In the genomic region with DNA sequence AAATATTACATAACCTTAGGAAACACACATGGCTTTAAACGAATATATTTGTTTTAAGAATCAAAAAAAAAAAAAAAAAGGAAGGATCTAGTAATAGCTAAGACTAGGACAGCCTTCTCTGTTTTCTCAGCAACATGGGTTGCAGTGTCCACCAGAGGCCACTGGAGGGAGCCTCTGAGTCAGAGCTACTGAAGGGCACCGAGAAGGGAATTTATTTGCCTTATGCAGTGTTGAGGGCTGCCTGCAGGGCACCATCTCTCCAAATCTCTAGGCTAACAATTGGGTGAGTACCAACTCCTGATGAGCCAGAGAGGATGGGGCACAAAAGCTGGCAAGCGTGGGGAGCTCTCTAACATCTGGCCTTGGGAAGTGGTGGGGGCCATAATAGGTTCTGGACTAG, we compare ENCODE assay signal across 8 mouse cellular contexts. TPM values are rescaled to one million over a fixed set of nuclear protein-coding genes. Genes with fewer than 3 reads are reported as not detected.
DNase-seq lines count a peak whose midpoint lies in the region; ATAC-seq and TF ChIP-seq lines count a peak whose summit lies in the region.

No protein-coding gene starts in this region.

- DNase-seq in NIH3T3 (ENCODE audit: low read depth): peak; percentile 88
- DNase-seq in cerebellum, adult 2 months: peak; percentile 47 to 70
- peak; percentile 86 for DNase-seq in hindbrain, embryonic 11.5 days (ENCODE audit: low spot score)
- peak; percentile 81 for DNase-seq in layer of hippocampus, adult 9-11 months
- DNase-seq in lung, postnatal 25 days (ENCODE audit: low spot score): peak; percentile 83
- peak; percentile 85 for DNase-seq in retina, embryonic 14.5 days (ENCODE audit: low spot score)
- peak; percentile 74 for DNase-seq in thymus, postnatal 25 days

- TF ChIP-seq CTCF in cerebellum, adult 2 months (IDR thresholded peaks at IDR 0.05; ENCODE audit: borderline replicate concordance, insufficient read depth, low read depth, low read length): peak; percentile 79

- no peak overlapping the region for H3K9ac ChIP-seq in hindbrain, embryonic 11.5 days (ENCODE audit: low read depth, low read length)

- no peak overlapping the region for H3K4me3 ChIP-seq in cerebellum, adult 2 months (replicated peaks; ENCODE audit: insufficient read depth, low read depth, low read length)
- no peak overlapping the region for H3K4me3 ChIP-seq in hindbrain, embryonic 11.5 days (ENCODE audit: low read depth, low read length)

- H3K4me2 ChIP-seq in hindbrain, embryonic 11.5 days (replicated peaks; ENCODE audit: low read depth, low read length): no peak overlapping the region

- peak; percentile 88 for ATAC-seq in frontal cortex, adult (ENCODE audit: low TSS enrichment)
- peak; percentile 68; the same call in 1 of the 2 replicates for ATAC-seq in hindbrain, embryonic 11.5 days (ENCODE audit: low FRiP score)

- H3K27ac ChIP-seq in cerebellum, adult 2 months (ENCODE audit: insufficient read depth, low read length): no peak overlapping the region
- H3K27ac ChIP-seq in hindbrain, embryonic 11.5 days (ENCODE audit: low read depth, low read length): no peak overlapping the region

- no peaks in the 10 kb centered on the region for H3K27me3 ChIP-seq in cerebellum, adult 2 months (ENCODE audit: control insufficient read depth, insufficient read depth, low read length)
- no peaks in the 10 kb centered on the region for H3K27me3 ChIP-seq in hindbrain, embryonic 11.5 days (ENCODE audit: control insufficient read depth, insufficient read depth, low read length)

- H3K36me3 ChIP-seq in hindbrain, embryonic 11.5 days (ENCODE audit: control insufficient read depth, insufficient read depth, low read length): no peaks in the 10 kb centered on the region

- TF ChIP-seq POLR2A in cerebellum, adult 2 months (IDR thresholded peaks at IDR 0.05; ENCODE audit: borderline replicate concordance, insufficient read depth, low read length): no peak

- 9% methylated on average over 3 of the region's 3 CpGs for WGBS in cerebellum, adult 2 months
- WGBS in hindbrain, embryonic 11.5 days: 19% methylated on average over 3 of the region's 3 CpGs

- H3K4me1 ChIP-seq in cerebellum, adult 2 months (ENCODE audit: control insufficient read depth, insufficient read depth, low read length): 0 out of 2 replicates have a peak, but pooled peaks cover 3% of the 10 kb centered on the region
- H3K4me1 ChIP-seq in hindbrain, embryonic 11.5 days (replicated peaks; ENCODE audit: control insufficient read depth, insufficient read depth, low read length): no peaks in the 10 kb centered on the region

- no peaks in the 10 kb centered on the region for H3K9me3 ChIP-seq in hindbrain, embryonic 11.5 days (ENCODE audit: control insufficient read depth, low read length)

RNA-seq across cellular contexts. Expression of gene Pole4, which starts 9.1 kb away (rescaled TPM):
- polyA plus RNA-seq in cerebellum, adult 2 months (2012; rRNA removed): 30.1 TPM in 2 replicates
- 104 and 107 TPM in 2 replicates for polyA plus RNA-seq in hindbrain, embryonic 11.5 days (2014; fragmentation: Nextera tagmentation; extraction: Ambion mirVana)
